Mouse (Mus musculus): ENCODE data around the gene Zfp827.

The Zfp827 gene

DNA sequence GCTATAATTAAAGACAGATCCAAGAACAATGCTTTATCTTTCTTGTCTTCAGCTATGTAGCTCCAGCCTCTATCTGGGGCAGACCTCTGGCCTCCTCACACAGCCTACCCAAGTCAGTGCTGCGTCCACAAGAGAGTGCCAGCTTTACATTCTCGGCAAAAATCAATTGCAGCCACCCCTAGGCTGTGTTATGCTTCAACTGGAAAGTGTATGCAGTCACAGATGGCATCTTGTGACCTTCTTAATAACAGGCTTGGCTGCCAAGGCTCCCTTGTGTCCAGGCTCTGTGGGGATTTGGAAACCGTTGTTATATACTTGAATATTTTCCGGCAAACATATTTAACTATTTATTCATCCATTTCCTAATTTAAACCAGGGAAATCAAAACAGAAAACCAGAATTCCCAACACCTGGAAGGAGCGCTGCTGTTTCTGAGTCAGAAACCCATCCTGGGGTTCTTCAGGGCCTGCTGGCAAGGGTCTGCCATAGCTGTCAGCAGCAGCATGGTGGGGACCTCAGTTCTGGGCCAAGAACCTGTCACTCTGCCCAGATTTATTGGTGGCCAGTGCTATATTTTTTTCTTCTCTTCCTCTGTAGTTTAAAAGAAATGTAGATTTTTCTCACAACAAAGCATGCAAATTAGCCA, 194.0 kb downstream of the Zfp827 start:
- no peak for DNase-seq (ENCODE audit: low spot score in 2 of 2)

DNA sequence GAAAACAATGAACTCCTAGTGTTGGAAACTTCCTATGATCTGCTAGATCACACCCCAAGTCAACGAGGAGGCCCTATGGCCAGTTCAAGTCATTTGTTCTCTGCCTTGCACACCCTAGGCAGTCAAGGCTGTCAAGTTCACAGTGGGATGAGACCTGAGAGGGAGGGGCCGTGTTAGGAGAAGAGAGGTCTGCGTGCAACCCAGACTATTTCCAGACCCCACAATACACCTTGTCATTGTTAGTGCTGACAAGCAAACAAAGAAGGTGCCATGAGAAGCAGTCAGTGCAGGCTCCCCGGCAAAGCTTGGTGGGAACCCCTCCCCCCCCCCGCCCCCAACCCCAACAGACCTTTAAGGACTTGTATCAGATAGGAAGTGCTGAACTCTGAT, 194.5 kb downstream of the Zfp827 start:
- no peak for DNase-seq (ENCODE audit: low spot score in 2 of 2)

DNA sequence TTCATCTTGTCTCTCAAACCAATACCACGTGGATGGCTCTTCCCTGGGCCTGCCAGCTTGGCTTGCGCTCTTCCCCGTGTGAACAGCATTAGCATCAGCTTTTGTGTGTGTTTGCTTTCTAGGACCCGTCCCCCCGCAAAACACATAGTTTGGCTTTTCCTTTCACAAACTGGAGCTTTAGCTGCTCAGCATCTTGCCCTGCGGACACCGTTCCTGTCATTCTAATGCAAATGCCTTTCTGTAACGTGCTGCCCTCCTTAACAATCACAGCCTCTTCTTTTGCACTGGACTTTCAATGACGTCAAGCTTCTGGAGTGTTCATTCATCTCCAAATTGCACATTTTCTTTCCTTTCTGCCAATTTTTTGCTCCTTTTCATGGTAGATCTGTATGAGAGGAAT, 196.1 kb downstream of the Zfp827 start:
- no peak for DNase-seq (ENCODE audit: low spot score in 2 of 2)

- DNase-seq (ENCODE audit: low spot score in 2 of 2), result no peak
Observed at GRCm38 (mm10) chr8:79225586-79225985, 197.3 kb downstream of the Zfp827 start.

DNA sequence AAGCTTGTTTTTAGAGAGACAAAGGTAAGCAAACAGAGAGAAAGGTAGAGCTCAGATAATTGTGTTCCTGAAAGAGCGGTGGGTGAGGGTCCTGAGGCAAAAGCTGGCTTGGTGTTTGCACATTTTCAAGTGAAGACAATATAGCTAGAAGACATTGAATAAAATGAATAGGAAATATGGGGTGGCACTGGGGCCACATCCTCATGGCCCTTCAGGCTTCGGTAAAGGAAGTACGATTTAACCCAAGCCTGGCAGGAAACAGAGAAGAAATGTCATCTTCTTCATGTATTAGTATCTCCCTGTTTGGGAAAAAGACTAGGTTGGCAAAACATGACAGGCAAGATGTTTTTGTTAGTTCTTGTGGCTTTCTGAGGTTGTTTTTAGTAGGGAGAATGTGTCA, 197.8 kb downstream of the Zfp827 start:
- DNase-seq (ENCODE audit: low spot score in 2 of 2), result no peak

DNA sequence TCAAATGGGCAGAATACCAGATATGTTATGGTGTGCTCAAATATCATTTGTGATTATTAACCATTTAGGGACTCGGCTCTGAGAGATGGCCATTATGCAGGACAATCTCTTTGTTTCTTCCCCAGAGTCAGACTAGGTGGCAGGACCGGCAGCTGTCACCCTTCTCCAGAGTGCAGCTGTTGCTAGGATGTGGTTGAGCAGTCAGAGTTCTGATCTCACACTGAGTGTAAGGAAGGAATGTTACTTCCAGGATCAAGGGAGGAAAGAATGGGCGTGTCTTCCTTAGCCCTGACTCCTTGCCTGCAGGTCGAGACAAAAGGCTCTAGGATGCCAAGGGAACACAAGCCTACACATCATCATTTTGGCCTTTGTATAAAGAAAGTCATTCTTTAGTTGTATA, 199.0 kb downstream of the Zfp827 start:
- no peak for DNase-seq (ENCODE audit: low spot score in 2 of 2)

DNA sequence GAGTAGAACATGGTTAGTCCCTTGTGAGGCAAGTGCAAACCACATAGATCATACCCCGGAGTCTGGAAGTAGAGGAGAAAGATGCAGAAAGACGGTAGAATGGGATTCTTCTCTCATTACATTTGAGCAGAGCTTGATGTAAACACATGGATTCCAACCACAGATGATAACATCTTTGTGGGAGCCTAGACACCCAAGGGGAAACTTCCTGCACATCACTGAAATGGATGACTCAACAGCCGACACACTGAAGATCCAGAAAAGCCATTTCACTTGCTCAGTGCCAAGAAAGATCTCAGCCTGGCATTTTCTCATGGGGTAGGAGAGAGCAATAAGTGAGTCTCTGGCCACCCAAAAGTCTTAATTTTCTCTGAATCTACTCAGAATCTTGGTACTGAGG, 199.7 kb downstream of the Zfp827 start:
- DNase-seq (ENCODE audit: low spot score in 2 of 2), result no peak

- DNase-seq (ENCODE audit: low spot score in 2 of 2), result no peak
Observed at GRCm38 (mm10) chr8:79229266-79229888, 201.1 kb downstream of the Zfp827 start.

DNA sequence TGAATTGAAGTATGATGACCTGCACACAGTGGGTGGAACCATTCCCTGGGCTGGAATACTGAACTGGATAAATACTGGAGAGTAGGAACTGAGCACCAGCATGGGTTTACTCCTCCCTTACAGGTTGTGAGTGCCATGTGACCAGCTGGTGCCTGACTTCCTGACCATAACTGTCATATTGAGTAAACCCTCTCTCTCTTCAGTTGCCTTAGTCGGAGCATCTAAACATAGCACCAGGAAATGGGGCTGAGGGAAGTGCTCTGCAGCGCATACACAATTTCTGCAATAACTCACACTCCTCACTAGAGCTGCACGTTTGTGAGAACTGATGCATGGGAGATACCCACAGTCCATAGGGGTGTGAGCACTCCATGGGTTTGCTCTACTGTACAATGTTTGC, 211.1 kb downstream of the Zfp827 start:
- DNase-seq (ENCODE audit: low spot score in 2 of 2), result no peak

GRCm38 (mm10) chr8:79239996-79240395, 211.8 kb downstream of the Zfp827 start:
- no peak for DNase-seq (ENCODE audit: low spot score in 2 of 2)
